Mouse (Mus musculus) fibroblast of lung, adult 2 months (primary cell): Measurements from ENCODE around the gene Spns2.

ENCODE experiments used
- DNase-seq: peaks from one replicate; pipeline ENCODE4 v3.0.0-alpha.2; 2011; ENCODE audit warnings: low read depth

The Spns2 gene

GRCm38 (mm10) chr11:72500139-72500538 is 10.4 kb upstream of the Spns2 start:
- DNase-seq: no peak

GRCm38 (mm10) chr11:72497367-72497766 is 7.7 kb upstream of the Spns2 start:
- DNase-seq: no peak

- no peak for DNase-seq
Observed at GRCm38 (mm10) chr11:72496775-72497174, 7.1 kb upstream of the Spns2 start.

- no peak for DNase-seq
Observed at GRCm38 (mm10) chr11:72496066-72496465, 6.4 kb upstream of the Spns2 start.

DNA sequence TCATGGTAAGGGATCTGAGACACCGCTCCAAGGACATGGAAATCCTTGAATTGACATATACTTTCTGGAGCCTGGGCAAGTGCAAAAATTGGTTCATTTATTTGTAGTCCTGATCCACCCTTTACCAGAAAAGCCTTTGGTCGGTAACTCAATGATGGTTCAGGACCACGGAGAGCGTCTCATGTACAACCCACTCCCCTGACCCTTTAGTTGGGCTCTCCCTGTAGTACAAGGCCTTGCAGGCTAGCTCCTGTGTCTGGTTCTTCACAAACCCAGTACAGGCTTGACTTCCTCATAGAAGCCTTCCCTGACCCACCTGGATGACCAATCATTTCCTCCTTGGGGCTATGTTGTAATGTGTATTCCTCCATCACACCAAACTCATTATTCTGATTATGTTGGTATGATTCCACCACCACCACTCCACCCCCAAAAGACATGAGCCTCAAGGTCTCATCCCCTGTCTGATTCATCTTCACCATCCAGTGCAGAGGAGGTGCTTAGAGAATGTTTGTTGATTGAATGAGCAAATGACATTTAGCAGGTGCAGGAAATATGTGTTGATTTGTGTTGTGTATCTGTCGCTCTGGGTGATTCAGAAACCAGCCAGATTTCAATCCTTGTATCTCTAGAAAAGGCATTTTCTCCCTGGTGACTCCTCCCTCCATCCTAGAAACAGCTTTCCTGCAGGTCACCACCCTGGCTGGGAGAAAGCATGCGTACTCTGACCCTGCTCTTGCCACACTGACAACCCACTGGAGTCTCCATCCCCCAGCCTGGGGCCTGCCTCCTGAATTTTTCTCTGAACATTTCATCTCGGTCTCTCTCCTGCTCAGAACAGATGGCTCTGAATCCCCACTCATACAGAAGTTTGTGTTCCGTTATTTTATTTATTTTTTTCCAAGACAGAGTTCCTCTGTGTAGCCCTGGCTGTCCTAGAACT is 4.6 kb upstream of the Spns2 start:
- no peak for DNase-seq

- no peak for DNase-seq
Observed at GRCm38 (mm10) chr11:72491130-72491960, 1.6 kb upstream of the Spns2 start.

DNA sequence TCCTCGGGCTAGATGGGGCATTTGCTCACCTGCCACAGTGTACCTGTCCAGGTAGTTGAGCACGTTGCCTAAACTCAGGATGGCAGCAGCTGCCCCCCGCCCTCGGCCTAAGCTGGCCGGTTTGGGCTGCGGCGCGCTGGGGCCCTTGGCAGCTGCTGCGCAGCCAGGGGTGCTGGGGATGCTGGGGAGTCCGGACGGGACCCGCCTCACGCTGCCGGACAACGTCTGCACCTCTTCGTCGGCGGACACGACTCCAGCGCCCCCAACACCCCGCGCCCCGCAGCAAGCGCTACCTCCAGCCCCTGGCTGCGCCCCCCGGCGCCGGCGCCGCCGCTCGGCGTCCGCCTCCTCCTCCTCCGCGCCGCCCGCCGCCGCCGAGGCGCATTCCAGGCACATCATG is 307 bp downstream of the Spns2 start:
- no peak for DNase-seq

- DNase-seq: no peak
Observed at GRCm38 (mm10) chr11:72488753-72489271, 892 bp downstream of the Spns2 start.

DNA sequence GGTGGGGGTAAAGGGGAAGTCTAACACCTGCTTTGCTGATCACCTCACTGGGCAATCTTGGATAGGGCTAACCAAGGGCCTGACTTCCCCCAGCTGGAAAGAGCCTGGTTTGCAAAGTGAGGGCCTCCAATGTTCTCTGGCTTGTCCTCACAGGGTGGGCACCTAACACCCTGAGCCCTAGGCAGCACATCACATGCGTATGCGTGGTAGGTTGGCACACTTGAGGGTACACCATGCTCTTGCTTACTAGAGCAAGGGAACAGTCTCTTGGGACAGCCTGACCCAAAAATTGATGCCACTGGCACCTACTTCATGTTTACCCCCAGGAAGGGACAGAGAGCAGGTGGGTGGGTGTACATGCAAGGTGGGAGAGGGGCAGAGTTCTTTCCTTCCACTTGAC is 2.0 kb downstream of the Spns2 start:
- DNase-seq: no peak

- DNase-seq: no peak
Observed at GRCm38 (mm10) chr11:72487171-72487570, 2.5 kb downstream of the Spns2 start.

- no peak for DNase-seq
Observed at GRCm38 (mm10) chr11:72485960-72486359, 3.7 kb downstream of the Spns2 start.

- no peak for DNase-seq
Observed at GRCm38 (mm10) chr11:72485157-72485556, 4.5 kb downstream of the Spns2 start.

DNA sequence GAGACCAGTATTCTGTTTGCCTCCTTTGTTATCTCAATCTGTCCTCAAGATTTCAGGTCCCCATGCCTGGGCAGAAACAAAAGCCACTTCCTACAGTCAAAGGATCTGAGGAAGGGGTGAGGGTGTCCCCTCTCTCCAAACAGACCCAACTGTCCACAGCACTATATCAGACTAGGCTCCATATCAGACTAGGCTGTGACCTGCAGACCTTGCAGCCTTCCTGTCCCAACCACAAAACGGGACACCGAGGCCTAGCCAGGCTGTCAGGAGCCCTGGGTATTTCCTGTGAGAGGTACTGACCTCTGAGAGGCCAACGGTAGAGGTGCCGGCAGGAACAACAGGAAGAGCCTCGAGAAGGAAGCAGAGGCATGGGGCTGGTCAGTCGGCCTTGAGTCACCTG is 5.2 kb downstream of the Spns2 start:
- no peak for DNase-seq

DNA sequence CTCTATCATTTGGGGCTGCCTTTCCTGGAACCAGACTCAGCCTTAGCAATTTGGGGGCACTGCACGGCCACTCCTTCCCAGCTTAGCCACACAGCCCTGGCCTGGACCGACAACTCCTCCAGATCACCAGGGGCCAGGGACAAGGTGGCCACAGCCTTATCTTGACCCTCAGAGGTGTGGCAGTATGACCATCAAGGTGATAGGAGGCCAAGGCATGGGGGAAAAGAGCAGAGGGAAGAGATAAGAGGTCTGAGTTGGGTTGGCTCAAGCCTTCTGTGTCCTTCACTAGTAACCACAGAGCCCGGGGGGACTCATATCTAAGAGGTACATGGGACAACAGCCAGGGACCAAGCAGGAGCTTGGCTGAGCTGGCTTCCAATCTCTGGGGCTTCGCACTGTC is 7.8 kb downstream of the Spns2 start:
- DNase-seq: no peak

GRCm38 (mm10) chr11:72481313-72481712 is 8.4 kb downstream of the Spns2 start:
- DNase-seq: no peak

DNA sequence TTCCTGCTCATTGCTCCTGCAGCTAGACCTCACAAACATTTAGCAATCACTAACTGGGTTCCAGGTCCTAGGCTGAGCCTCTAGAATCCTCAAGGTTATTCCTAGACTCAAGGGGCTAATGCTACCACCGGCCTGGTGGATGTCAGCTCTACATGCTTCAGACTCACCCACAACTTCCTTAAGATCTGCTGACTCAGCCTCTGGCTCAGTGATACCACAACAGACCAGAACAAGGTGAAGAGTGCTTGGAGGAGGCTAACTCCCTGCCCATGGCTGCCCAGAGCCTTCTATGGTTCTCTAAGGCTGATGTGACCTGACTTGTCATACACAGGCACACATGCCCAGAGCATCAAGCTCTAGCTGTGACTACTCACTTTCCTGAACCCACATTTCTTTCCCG is 10.2 kb downstream of the Spns2 start:
- no peak for DNase-seq

DNA sequence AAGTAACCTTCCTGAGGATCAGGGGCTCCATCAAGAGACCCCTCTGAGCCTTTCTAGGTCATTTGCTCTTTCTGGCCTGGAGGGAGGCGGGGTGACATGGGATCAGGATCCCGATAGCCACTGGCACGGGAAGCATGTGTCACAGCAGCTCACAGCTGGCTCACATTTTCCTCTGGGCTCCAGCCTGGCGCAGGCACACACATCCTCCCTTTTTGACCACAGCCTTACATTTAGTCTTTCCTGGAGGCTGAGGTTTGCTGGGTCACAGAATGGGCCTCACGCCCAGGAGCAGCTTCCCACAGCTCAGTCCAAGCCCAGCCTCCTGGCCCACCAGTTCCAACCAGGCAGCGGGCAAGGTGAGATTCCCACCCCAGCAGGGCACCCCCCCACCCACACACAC is 11.5 kb downstream of the Spns2 start:
- DNase-seq: peak; percentile 93

DNA sequence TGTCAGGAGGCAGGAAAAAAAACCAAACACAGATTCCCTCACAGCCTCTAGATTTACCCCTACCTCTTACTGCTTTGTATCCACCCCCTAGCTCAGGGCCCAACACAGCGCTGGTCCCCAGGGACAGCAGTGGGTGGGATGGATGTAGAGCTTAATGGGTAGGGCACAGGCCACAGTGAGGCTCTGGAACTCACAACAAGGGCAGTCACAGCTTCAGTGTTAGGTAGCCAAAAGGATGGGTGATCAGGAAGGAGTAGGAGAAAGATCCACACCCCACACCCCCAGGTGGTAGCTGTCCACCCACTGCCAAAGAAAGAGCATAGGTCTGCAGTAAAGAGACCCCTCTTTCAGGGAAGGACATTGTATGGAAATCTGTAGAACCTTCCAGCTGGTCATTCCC is 12.1 kb downstream of the Spns2 start:
- no peak for DNase-seq

- DNase-seq: no peak
Observed at GRCm38 (mm10) chr11:72477182-72477581, 12.5 kb downstream of the Spns2 start.

DNA sequence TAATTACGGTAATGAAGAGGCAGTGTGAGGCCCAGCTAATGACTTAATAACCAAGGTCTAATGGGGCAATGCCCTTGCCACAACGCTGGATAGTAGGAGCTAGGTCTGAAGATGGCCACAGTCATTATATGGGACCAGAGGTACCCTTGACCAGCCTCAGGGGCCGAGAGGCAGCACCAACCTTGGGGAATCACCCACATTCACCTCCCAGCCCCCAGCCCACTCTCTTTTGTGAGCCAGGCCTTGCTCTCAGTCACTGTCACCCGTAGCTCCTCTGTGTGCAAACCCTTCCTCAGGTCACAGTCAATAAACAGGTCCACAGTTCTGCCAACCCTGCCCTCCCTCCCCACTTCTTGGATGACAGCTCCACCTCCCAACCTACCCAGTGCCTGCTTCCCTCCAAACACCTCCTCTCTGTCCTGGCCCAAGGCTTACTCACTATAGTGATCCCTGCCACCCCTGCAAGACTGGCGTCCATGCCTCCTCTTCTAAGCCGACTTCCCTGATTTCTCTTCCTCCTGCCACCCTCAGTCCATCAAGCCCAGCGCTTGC is 13.6 kb downstream of the Spns2 start:
- DNase-seq: no peak

DNA sequence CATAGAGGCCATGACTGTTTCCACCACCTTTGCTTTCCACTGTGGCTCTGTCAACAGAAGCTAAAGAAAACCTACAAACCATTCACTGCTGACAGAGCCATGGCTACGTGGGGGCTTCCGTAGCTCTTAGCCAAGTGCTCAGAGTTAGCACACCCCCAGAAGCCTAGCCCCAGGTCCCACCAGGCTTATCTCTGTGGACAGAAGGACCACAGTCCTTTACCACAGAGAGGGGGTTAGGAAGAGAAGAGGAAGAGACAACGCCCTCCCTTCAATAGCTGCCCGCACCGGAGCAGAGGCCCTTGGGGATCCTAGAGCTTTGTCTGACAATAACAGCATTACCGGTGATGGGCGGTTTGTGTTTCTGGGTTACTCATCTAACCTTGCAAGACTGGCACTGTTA is 14.3 kb downstream of the Spns2 start:
- no peak for DNase-seq

DNA sequence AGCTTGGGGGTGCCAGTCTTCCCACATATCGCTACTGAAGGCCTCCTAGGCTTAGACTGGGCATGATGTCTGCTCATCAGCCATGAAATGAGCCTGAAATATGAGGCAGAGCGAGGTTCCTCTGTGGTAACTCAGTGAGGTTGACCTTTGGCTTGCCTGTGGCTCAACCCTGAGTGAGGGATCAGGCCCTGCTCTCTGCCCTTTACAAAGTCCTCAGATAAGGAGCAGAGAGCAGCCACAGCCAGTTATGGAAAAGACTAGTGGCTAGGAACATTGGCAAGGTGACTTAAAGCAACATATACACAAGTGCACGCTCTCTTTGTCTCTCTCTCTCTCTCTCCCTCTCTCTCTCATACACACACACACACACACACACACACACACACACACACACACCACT is 14.8 kb downstream of the Spns2 start:
- DNase-seq: no peak

DNA sequence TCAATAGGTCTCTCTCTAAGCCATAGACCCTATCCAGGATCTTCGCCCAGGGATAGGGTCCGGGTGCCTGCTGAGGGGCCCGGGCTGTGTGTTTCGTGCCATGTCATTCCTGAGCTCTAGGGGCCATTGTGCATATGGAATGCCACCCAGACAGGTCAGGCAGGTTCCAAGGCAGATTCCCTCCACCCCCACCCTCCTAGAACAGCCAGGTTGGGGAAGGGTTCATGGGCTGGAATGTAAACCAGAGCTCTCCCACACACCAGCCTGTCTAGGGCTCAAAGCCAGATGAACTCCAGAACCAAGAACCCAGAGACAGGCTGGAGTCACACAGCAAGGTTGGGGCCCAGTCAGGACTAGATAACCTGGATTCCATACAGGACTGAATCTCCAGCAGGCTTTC is 16.2 kb downstream of the Spns2 start:
- DNase-seq: no peak
